Mouse (Mus musculus): ENCODE results near the gene Guk1.

GRCm38 (mm10) chr11:59201216-59202002, 9.4 kb upstream of the Guk1 start:
- no peak for TF ChIP-seq CTCF (IDR thresholded peaks at IDR 0.05)
- TF ChIP-seq EP300 (IDR thresholded peaks at IDR 0.05; ENCODE audit: insufficient read depth, low read depth, low read length): 0 out of 2 replicates have a peak, but pooled peaks have one; percentile 18

Measured in heart, adult 2 months (tissue).